Mouse (Mus musculus) olfactory bulb, adult 2 months (tissue): ENCODE measurements around the gene Tomm5.

Experiments used
- CTCF ChIP-seq: fragments of 200-500 bp; IDR thresholded peaks from 2 replicates; pipeline ENCODE4 v1.5.1; 2012; ENCODE audit warnings: low read depth, mild to moderate bottlenecking, low read length, moderate library complexity; ENCODE audit not compliant: insufficient read depth
- POLR2A ChIP-seq: fragments of 200-500 bp; IDR thresholded peaks from 2 replicates; pipeline ENCODE4 v1.6.1; 2012; ENCODE audit warnings: mild to moderate bottlenecking, low read depth, low read length, moderate library complexity; ENCODE audit not compliant: insufficient read depth

DNA sequence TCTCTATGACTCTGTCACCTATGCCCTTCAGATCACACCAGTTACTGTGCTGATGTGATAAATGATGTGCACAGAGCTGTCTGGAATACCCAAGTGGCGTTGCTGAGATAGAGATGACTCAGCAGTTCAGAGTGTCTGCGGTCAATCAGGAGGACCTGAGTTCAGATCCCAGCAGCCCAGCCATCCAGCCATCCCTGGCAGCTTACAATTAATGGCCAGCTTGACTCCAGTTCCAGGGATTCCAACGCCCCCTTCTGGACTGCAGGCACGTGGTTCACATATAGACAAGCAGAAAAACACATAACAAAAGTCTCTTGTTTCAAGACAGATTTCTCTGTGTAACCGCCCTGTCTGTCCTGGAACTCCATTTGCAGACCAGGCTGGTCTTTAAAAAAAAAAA lies 1.5 kb downstream of the Tomm5 start:
- TF ChIP-seq CTCF (no peak), POLR2A (no peak)
